Mouse (Mus musculus) lung, adult 2 months (tissue): ENCODE measurements around the gene Rmnd5b. TPM values are rescaled to one million over a fixed set of nuclear protein-coding genes. Genes with fewer than 3 reads are reported as not detected.

Source experiments
- DNase-seq: peaks from one replicate; pipeline ENCODE4 v3.0.0; 2022
- H3K4me1 ChIP-seq: fragments of 200-500 bp; 2 replicates; pipeline ENCODE4 v1.6.1; 2011; ENCODE audit warnings: low read length; ENCODE audit not compliant: control insufficient read depth, insufficient read depth
- H3K4me3 ChIP-seq: fragments of 200-500 bp; replicated peaks from 2 replicates; pipeline ENCODE3; 2011; ENCODE audit warnings: low read depth, mild to moderate bottlenecking, control low read depth, low read length; ENCODE audit errors: extremely low read depth
- CTCF ChIP-seq: fragments of 200-500 bp; IDR thresholded peaks from 2 replicates; pipeline ENCODE4 v1.5.1; 2011; ENCODE audit warnings: mild to moderate bottlenecking, low read length, control low read depth; ENCODE audit not compliant: insufficient read depth
- POLR2A ChIP-seq: fragments of 200-500 bp; IDR thresholded peaks from 2 replicates; pipeline ENCODE4 v1.6.1; 2011; ENCODE audit warnings: low read depth, mild to moderate bottlenecking, control low read depth, low read length, borderline replicate concordance; ENCODE audit errors: extremely low read depth
- WGBS: fragments of 180-500 bp; shearing (Covaris S2); methylation state at CpG from one replicate; pipeline ENCODE4 v1.1.7; 2018; 5-methylcytosine and 5-hydroxymethylcytosine counted together
- polyA plus RNA-seq: library from polyadenylated mRNA; depleted of rRNA; stranded (reverse); fragments of >200 nt; gene quantifications from 2 replicates; pipeline ENCODE4 v1.2.3, GENCODE M21; 2012

Rmnd5b gene
- polyA plus RNA-seq, 1 experiment: 65.8 TPM

DNA sequence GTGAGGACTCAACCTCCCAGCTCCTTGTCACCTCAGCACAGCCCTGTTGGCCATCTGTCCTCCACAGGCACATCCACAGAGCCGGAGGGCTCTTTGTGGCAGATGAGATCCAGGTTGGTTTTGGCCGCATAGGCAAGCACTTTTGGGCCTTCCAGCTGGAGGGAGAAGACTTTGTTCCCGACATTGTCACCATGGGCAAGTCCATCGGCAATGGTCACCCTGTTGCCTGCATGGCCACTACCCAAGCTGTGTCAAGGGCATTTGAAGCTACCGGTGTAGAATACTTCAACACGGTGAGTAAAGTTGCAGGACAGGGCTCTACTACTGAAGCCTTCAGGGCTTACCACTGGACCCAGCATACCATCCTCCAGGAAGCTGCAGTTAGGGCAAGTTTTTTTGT is 41.8 kb downstream of the Rmnd5b start:
- Histone ChIP-seq H3K4me1 (peaks cover 5% of the 10 kb centered on the region; the same call in 1 of the 2 replicates), H3K4me3 (no peak overlapping the region)
- no peak for TF ChIP-seq CTCF
- TF ChIP-seq POLR2A: no peak
- 82% methylated on average over 6 of the region's 6 CpGs for WGBS
- DNase-seq: no peak

DNA sequence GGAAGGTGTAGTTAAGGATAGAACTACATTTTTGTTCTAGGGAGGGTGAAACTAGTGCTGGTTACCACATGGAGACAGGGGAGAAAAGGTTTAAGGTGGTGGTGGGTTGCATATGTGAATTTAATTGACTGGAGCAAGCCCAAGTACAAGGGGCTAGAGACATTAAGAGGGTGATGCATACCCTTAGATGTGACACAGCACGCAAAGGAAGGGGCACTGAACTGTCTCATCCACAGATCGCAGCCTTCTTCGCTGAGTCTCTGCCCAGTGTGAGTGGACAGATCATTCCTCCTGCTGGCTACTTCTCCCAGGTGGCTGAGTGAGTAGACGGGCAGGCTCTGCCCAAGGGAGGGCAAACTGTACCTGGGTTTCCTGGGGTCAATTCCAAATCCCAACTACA is 42.3 kb downstream of the Rmnd5b start:
- peaks cover 5% of the 10 kb centered on the region; the same call in 1 of the 2 replicates for H3K4me1 ChIP-seq
- no peak for DNase-seq
- TF ChIP-seq CTCF: no peak
- TF ChIP-seq POLR2A: no peak
- H3K4me3 ChIP-seq: no peak overlapping the region
- 93% methylated on average over 4 of the region's 4 CpGs for WGBS

DNA sequence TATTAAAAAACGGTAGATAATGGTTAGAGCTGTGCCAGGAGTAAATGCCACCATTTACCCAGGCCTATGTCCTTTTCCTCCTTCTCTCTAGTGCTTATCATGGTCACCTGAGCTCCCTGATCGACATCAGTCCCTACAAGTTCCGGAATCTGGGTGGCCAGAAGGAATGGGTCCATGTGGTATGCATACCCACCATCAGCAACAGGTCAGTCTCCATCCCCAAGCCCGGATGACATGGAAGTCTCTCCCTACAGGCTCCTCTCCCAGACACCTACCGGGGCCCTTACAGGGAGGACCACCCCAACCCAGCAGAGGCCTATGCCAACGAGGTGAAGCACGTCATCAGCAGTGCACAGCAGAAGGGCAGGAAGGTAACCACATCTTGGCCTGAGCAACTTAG is 43.8 kb downstream of the Rmnd5b start:
- Histone ChIP-seq H3K4me3 (no peak overlapping the region), H3K4me1 (peaks cover 5% of the 10 kb centered on the region; the same call in 1 of the 2 replicates)
- 87% methylated on average over 7 of the region's 7 CpGs for WGBS
- DNase-seq: no peak
- TF ChIP-seq POLR2A (no peak), CTCF (no peak)

DNA sequence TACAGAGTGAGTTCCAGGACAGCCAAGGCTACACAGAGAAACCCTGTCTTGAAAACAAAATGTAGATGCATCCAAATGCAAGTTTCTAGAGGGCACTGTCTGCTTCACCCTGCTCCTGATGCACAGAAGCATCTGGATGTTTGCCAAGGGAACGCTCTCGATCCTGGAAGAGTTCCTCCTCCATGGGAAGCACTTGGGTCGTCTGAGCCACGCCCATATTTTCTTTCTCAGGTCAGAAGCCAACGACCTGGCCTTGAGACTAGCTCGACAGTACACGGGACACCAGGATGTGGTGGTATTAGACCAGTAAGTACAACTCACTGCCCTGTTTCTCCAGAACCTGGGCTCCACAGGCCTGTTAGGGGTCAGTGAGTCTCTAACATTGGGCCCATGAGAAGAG is 44.5 kb downstream of the Rmnd5b start:
- peaks cover 5% of the 10 kb centered on the region; the same call in 1 of the 2 replicates for H3K4me1 ChIP-seq
- DNase-seq: no peak

DNA sequence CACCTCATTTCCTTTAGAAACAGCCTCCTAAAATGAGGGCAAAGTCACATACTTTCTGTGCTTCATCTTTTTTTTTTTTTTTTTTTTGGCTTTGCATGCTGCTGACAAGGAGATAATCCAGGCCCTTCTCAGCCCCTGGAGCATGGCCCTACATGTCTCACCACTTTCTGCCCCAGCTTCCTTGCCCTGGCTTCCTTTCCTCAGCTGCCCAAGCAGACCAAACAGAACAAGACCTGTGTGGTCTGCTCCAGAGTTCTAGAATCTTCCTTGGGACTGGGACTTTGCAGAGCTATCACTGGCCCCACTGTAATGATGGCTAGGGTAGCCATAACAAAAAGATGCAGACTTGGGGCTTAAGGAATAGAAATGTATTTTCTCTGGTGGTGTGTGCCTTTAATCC is 45.7 kb downstream of the Rmnd5b start:
- no peak for TF ChIP-seq POLR2A
- TF ChIP-seq CTCF: no peak
- Histone ChIP-seq H3K4me3 (no peak overlapping the region), H3K4me1 (peaks cover 11% of the 10 kb centered on the region)
- DNase-seq: no peak

More for the DNA sequence above, 44.5 kb downstream of the Rmnd5b start:
- no peak overlapping the region for H3K4me3 ChIP-seq
- TF ChIP-seq POLR2A (no peak), CTCF (no peak)
- WGBS: 21% methylated on average over 7 of the region's 7 CpGs

DNA sequence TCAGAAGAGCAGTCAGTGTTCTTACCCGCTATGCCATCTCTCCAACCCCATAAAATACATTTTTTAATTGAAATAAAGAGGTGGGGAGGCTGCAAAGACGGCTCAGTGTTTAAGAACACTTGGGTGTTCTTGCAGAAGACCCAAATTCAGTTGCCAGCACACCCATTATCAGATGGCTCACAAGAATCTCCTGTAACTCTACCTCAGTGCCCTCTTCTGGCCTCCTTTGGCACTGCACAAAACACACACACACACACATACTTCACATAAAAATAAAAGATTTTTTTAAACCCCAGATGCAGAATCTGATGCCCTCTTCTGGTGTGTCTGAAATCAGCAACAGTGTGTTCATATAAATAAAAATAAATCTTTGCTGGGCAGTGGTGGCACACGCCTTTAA is 46.9 kb downstream of the Rmnd5b start:
- TF ChIP-seq CTCF (no peak), POLR2A (no peak)
- no peak for DNase-seq
- Histone ChIP-seq H3K4me3 (no peak overlapping the region), H3K4me1 (peaks cover 13% of the 10 kb centered on the region)
- 94% methylated on average over 3 of the region's 3 CpGs for WGBS

DNA sequence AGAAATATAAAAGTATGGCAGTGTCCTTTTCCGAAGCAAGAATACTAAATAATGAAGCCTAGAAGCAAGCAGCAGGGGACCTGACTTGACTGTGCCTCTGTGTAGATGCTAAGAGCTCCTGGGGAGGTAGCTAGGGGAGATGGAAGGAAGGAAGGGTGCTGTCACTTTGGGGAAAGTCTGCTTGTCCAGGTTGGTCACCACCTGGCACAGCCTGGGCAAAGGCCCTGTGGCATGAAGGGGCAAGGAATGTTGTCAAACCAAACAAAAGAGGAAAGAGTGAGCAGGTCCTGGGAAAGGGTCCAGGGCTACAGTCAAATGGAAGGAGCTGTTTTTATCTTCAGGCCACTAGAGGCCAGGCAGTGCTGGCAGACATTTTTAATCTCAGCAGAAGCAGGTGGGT is 48.6 kb downstream of the Rmnd5b start:
- TF ChIP-seq POLR2A (no peak), CTCF (no peak)
- 91% methylated on average over 1 of the region's 1 CpGs for whole genome bisulfite sequencing
- peaks cover 17% of the 10 kb centered on the region for H3K4me1 ChIP-seq
- DNase-seq: no peak
- H3K4me3 ChIP-seq: no peak overlapping the region

DNA sequence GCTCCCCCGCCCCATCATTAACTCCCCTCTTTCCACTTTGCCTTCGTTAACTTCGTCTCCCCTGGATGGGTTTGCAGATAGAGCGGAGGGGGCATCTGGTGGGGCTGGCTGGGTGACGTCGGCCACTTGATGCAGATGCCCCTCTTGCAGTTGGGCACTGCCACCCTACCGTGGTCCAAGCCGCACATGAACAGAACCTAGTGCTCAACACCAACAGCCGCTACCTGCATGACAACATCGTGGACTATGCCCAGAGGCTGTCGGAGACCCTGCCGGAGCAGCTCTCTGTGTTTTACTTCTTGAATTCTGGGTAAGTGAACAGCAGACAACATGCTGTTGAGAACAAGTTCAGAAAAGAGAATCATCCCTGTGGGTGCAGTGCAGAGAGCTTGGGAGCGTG is 49.3 kb downstream of the Rmnd5b start:
- TF ChIP-seq CTCF (no peak), POLR2A (no peak)
- H3K4me3 ChIP-seq: no peak overlapping the region
- no peak for DNase-seq
- H3K4me1 ChIP-seq: peaks cover 16% of the 10 kb centered on the region
- WGBS: 91% methylated on average over 13 of the region's 13 CpGs

DNA sequence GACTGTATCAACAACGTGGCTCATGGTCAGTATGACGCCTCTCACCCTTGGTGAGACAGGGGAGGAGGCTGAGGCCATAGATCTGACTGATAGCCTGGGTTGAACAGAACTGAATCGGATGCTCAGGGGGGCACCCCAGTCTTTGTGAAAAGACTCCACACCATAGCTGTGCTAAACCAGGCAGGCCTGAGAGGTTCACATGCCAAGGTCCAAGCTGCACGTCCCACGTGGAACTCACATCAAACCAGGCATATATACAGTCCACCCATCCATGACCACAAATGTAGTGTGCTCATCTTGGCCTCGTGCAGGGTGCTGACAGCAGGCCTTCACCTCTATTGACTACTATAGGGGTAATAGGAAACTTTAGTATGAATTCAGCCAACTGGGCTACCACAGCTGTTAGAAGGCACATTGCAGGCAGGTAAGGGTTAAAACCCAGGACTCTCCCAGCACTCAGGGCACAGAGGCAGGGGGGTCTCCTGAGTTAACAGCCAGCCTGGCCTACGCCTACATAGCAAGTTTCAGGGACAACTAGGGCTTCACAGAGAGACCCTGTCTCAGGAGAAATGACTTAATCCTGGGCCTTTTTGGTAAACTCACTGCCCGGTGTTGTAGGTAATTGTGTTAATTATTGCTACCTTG is 50.0 kb downstream of the Rmnd5b start:
- WGBS: 47% methylated on average over 8 of the region's 8 CpGs
- H3K4me3 ChIP-seq: no peak overlapping the region
- no peak for TF ChIP-seq CTCF
- no peak for TF ChIP-seq POLR2A
- no peak for DNase-seq
- peaks cover 11% of the 10 kb centered on the region for H3K4me1 ChIP-seq
